Mouse (Mus musculus) spleen, adult 2 months (tissue): ENCODE results near the gene Gm37240. TPM values are rescaled to one million over a fixed set of nuclear protein-coding genes. Genes with fewer than 3 reads are reported as not detected.

Experiments
- DNase-seq, 2 experiments: peaks; one replicate each; pipeline versions ENCODE4 v3.0.0 to v3.0.0-alpha.2; 2012 to 2021; ENCODE audit warnings: low spot score in 2 of 2, low read depth in 1 of 2
- H3K27ac ChIP-seq: fragments of 200-500 bp; 2 replicates; pipeline ENCODE4 v1.5.1; 2012; ENCODE audit warnings: low read length, inconsistent platforms; ENCODE audit not compliant: insufficient read depth
- H3K27me3 ChIP-seq: fragments of 200-500 bp; 2 replicates; pipeline ENCODE4 v1.6.1; 2012; ENCODE audit warnings: mild to moderate bottlenecking, moderate library complexity, low read length, inconsistent platforms; ENCODE audit not compliant: control insufficient read depth, insufficient read depth
- H3K36me3 ChIP-seq: fragments of 200-500 bp; 2 replicates; pipeline ENCODE4 v1.6.1; 2012; ENCODE audit warnings: mild to moderate bottlenecking, low read length, inconsistent platforms; ENCODE audit not compliant: control insufficient read depth, insufficient read depth
- H3K4me1 ChIP-seq: fragments of 200-500 bp; 2 replicates; pipeline ENCODE4 v1.6.1; 2011; ENCODE audit warnings: inconsistent platforms; ENCODE audit not compliant: control insufficient read depth, insufficient read depth, insufficient read length
- H3K4me3 ChIP-seq: fragments of 200-500 bp; 2 replicates; pipeline ENCODE4 v1.5.1; 2011; ENCODE audit warnings: mild to moderate bottlenecking, inconsistent platforms; ENCODE audit not compliant: insufficient read depth, insufficient read length; ENCODE audit errors: extremely low read depth
- CTCF ChIP-seq: fragments of 200-500 bp; IDR thresholded peaks from 2 replicates; pipeline ENCODE4 v1.5.1; 2011; ENCODE audit warnings: mild to moderate bottlenecking, inconsistent platforms; ENCODE audit not compliant: insufficient read depth, insufficient read length, insufficient replicate concordance; ENCODE audit errors: extremely low read depth
- POLR2A ChIP-seq: fragments of 200-500 bp; IDR thresholded peaks from 2 replicates; pipeline ENCODE4 v1.6.1; 2011; ENCODE audit warnings: low read depth, low read length, inconsistent platforms
- WGBS: fragments of 180-500 bp; shearing (Covaris S2); methylation state at CpG from one replicate; pipeline ENCODE4 v1.1.7; 2018; 5-methylcytosine and 5-hydroxymethylcytosine counted together
- polyA plus RNA-seq: library from polyadenylated mRNA; depleted of rRNA; stranded (reverse); fragments of >200 nt; gene quantifications from 2 replicates; pipeline ENCODE4 v1.2.3, GENCODE M21; 2012

Gene Gm37240
- polyA plus RNA-seq, 1 experiment: 1.1 TPM

- Histone ChIP-seq H3K4me1 (no peaks in the 10 kb centered on the region), H3K27me3 (no peaks in the 10 kb centered on the region), H3K36me3 (no peaks in the 10 kb centered on the region), H3K27ac (no peak overlapping the region), H3K4me3 (no peak overlapping the region)
- DNase-seq: no peak
- 91% methylated on average over 6 of the region's 6 CpGs for WGBS
- TF ChIP-seq POLR2A (no peak), CTCF (no peak)
Measured at GRCm38 (mm10) chr3:85487379-85487778, 399.9 kb downstream of the Gm37240 start.

- WGBS: 90% methylated on average over 3 of the region's 3 CpGs
- Histone ChIP-seq H3K4me1 (no peaks in the 10 kb centered on the region), H3K27me3 (no peaks in the 10 kb centered on the region), H3K4me3 (no peak overlapping the region), H3K27ac (no peak overlapping the region), H3K36me3 (no peaks in the 10 kb centered on the region)
- no peak for DNase-seq
- TF ChIP-seq CTCF (no peak), POLR2A (no peak)
Measured at GRCm38 (mm10) chr3:85485536-85486190, 401.7 kb downstream of the Gm37240 start.

- Histone ChIP-seq H3K27ac (no peak overlapping the region; the same call in 1 of the 2 replicates), H3K4me3 (no peak overlapping the region), H3K4me1 (no peaks in the 10 kb centered on the region), H3K36me3 (no peaks in the 10 kb centered on the region), H3K27me3 (no peaks in the 10 kb centered on the region)
- TF ChIP-seq CTCF: no peak
- TF ChIP-seq POLR2A: no peak
- 44% methylated on average over 5 of the region's 5 CpGs for WGBS
- DNase-seq: no peak
Measured at GRCm38 (mm10) chr3:85482636-85483035, 404.7 kb downstream of the Gm37240 start.

- Histone ChIP-seq H3K36me3 (no peaks in the 10 kb centered on the region), H3K27me3 (no peaks in the 10 kb centered on the region), H3K4me1 (no peaks in the 10 kb centered on the region), H3K27ac (no peak overlapping the region), H3K4me3 (no peak overlapping the region)
- no peak for DNase-seq
- 85% methylated on average over 1 of the region's 1 CpGs for WGBS
- TF ChIP-seq POLR2A (no peak), CTCF (no peak)
Measured at GRCm38 (mm10) chr3:85480638-85481037, 406.7 kb downstream of the Gm37240 start.

GRCm38 (mm10) chr3:85478731-85479130 is 408.6 kb downstream of the Gm37240 start:
- H3K27ac ChIP-seq: no peak overlapping the region
- H3K4me1 ChIP-seq: no peaks in the 10 kb centered on the region
- no peak for TF ChIP-seq CTCF
- TF ChIP-seq POLR2A: no peak
- H3K4me3 ChIP-seq: no peak overlapping the region
- WGBS: 89% methylated on average over 8 of the region's 8 CpGs
- H3K36me3 ChIP-seq: no peaks in the 10 kb centered on the region
- DNase-seq: no peak
- H3K27me3 ChIP-seq: no peaks in the 10 kb centered on the region

GRCm38 (mm10) chr3:85469711-85470110 is 417.6 kb downstream of the Gm37240 start:
- TF ChIP-seq POLR2A: no peak
- no peak for TF ChIP-seq CTCF
- DNase-seq: no peak
- Histone ChIP-seq H3K4me3 (no peak overlapping the region), H3K36me3 (no peaks in the 10 kb centered on the region), H3K27me3 (no peaks in the 10 kb centered on the region), H3K4me1 (no peaks in the 10 kb centered on the region), H3K27ac (no peak overlapping the region)
- 81% methylated on average over 6 of the region's 6 CpGs for WGBS

- Histone ChIP-seq H3K4me1 (no peaks in the 10 kb centered on the region), H3K27me3 (no peaks in the 10 kb centered on the region), H3K27ac (no peak overlapping the region), H3K4me3 (no peak overlapping the region), H3K36me3 (no peaks in the 10 kb centered on the region)
- no peak for DNase-seq
- 88% methylated on average over 2 of the region's 2 CpGs for WGBS
- TF ChIP-seq CTCF: no peak
- no peak for TF ChIP-seq POLR2A
Measured at GRCm38 (mm10) chr3:85468995-85469394, 418.3 kb downstream of the Gm37240 start.
